Mouse (Mus musculus) brain, embryonic 14.5 days (tissue): ENCODE measurements around the gene Cryba4.

Experiments used
- CTCF ChIP-seq: fragments of 200-500 bp; IDR thresholded peaks from 2 replicates; pipeline ENCODE4 v1.5.1; 2012; ENCODE audit warnings: inconsistent platforms, mild to moderate bottlenecking, moderate library complexity, borderline replicate concordance; ENCODE audit not compliant: insufficient read depth, insufficient read length; ENCODE audit errors: extremely low read depth
- POLR2A ChIP-seq: fragments of 200-500 bp; IDR thresholded peaks from 2 replicates; pipeline ENCODE4 v1.6.1; 2012; ENCODE audit warnings: mild to moderate bottlenecking, inconsistent platforms, borderline replicate concordance; ENCODE audit not compliant: poor library complexity, insufficient read depth, insufficient read length, severe bottlenecking; ENCODE audit errors: extremely low read depth

DNA sequence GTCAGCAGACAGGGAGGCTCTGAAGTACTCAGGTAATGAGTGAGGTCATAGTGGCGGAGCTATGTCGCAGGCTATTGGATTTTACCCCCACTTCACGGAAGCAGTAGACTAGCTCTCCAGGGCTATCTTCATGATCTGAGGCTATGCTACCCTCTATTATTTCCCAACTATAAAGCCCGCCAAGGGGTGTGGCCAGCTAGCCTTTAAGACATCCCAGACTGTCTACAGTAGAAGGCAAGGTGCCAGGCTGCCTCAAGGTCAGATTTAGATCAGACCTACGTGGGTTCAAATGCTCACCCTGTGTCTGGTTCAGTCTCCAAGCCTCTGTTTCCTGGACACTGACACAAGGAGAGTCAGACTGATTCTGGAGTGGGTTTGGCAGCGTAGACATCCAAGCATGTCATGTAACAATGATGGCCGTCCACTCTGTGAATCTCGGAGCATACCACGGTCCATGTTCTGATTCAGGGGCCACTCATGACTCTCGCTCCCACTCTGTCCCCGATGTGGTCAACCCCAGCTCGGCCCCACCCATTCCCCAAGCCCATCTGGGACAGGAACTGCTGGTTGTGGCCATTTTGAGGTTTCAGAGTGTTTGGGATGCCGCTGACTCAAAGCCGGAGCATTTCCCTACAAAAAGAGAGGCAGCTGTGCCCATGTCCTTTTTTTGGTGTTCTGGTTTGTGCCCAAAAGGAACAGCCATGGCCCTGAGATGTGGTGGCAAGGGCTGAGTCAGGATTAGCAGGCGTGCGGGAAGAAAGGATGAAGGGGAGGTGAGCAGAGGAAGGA is 7.7 kb upstream of the Cryba4 start:
- TF ChIP-seq POLR2A (no peak), CTCF (no peak)
